39 mouse cellular contexts compared by ENCODE assay signal in the genomic region with DNA sequence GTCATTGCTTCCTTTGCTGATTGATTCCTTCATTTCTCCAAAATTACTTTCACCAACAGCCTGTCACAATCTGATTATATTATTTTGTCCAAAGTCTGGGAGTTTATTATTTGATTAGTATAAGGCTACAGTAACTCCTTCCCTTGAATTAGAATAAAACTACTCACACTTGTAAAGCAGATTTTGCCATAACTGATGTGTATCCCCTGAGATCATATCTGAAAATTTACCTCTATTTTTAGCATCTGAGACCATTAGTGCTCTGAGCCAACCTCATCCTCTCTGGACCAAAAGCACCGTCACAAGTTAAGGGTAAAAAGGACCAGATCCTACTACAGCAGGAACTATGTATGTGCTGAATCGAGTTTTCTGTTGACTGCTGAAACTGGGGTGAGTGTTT. TPM values are rescaled to one million over a fixed set of nuclear protein-coding genes. Genes with fewer than 3 reads are reported as not detected.
"Had no signal": no experiment of that assay in that cellular context is flagged by ENCODE, and none has a peak within 500 bp of the region (broad histone marks: within the 10 kb centered on the region; RNA-seq: fewer than 3 reads in every experiment).

Olfr653 (plus strand) TSS at position 301 of the 400 bp plus-strand sequence.

- H3K4me3 ChIP-seq: embryonic facial prominence, embryonic 10.5 days; embryonic facial prominence, embryonic 12.5 days; embryonic facial prominence, embryonic 13.5 days; embryonic facial prominence, embryonic 15.5 days; erythroblast, embryonic 14.5 days; forebrain, embryonic 10.5 days; forebrain, embryonic 12.5 days; forebrain, embryonic 13.5 days; forebrain, embryonic 15.5 days; gastrocnemius, adult 2 months; heart, adult 2 months had no signal

- H3K9ac ChIP-seq: embryonic facial prominence, embryonic 12.5 days; embryonic facial prominence, embryonic 13.5 days; embryonic facial prominence, embryonic 15.5 days; forebrain, embryonic 12.5 days; forebrain, embryonic 13.5 days; forebrain, embryonic 15.5 days; forebrain, postnatal 0 days had no signal

- H3K4me1 ChIP-seq: embryonic facial prominence, embryonic 10.5 days; embryonic facial prominence, embryonic 12.5 days; embryonic facial prominence, embryonic 13.5 days; embryonic facial prominence, embryonic 15.5 days; forebrain, embryonic 10.5 days; forebrain, embryonic 12.5 days; forebrain, embryonic 13.5 days; forebrain, embryonic 15.5 days had no signal

- H3K36me3 ChIP-seq: embryonic facial prominence, embryonic 10.5 days; embryonic facial prominence, embryonic 12.5 days; embryonic facial prominence, embryonic 13.5 days; embryonic facial prominence, embryonic 15.5 days; forebrain, embryonic 10.5 days; forebrain, embryonic 12.5 days; forebrain, embryonic 15.5 days had no signal

- ATAC-seq: forebrain, embryonic 13.5 days; forebrain, embryonic 14.5 days; forebrain, embryonic 15.5 days; forebrain, embryonic 16.5 days; forebrain, postnatal 0 days had no signal

- H3K27ac ChIP-seq: embryonic facial prominence, embryonic 10.5 days; embryonic facial prominence, embryonic 12.5 days; embryonic facial prominence, embryonic 13.5 days; embryonic facial prominence, embryonic 15.5 days; forebrain, embryonic 10.5 days; forebrain, embryonic 12.5 days; forebrain, embryonic 13.5 days; forebrain, embryonic 15.5 days; gastrocnemius, adult 2 months; heart, adult 2 months had no signal

- DNase-seq: cerebellum, adult 8-10 months; cerebellum, adult 9-10 months; cerebellum, adult 9-11 months; cerebellum, postnatal 10 days; cerebellum, postnatal 14 days; cerebellum, postnatal 25 days; cerebellum, postnatal 36 days; embryo, embryonic 11 days; forebrain, postnatal 0 days; gastrocnemius, adult 2 months; gastrocnemius, postnatal 10 days; gastrocnemius, postnatal 14 days; gastrocnemius, postnatal 25 days; gastrocnemius, postnatal 36 days; heart, adult 11 months; heart, adult 18-20 months; heart, adult 2 months had no signal

- H3K9me3 ChIP-seq: embryonic facial prominence, embryonic 10.5 days; embryonic facial prominence, embryonic 12.5 days; embryonic facial prominence, embryonic 13.5 days; embryonic facial prominence, embryonic 15.5 days; forebrain, embryonic 10.5 days; forebrain, embryonic 12.5 days; forebrain, embryonic 13.5 days; forebrain, embryonic 15.5 days had no signal

- H3K4me2 ChIP-seq: embryonic facial prominence, embryonic 12.5 days; embryonic facial prominence, embryonic 13.5 days; embryonic facial prominence, embryonic 15.5 days; forebrain, embryonic 12.5 days; forebrain, embryonic 13.5 days; forebrain, embryonic 15.5 days had no signal

- H3K27me3 ChIP-seq: embryonic facial prominence, embryonic 12.5 days; embryonic facial prominence, embryonic 13.5 days; embryonic facial prominence, embryonic 15.5 days; forebrain, embryonic 12.5 days; forebrain, embryonic 13.5 days; forebrain, embryonic 15.5 days had no signal

RNA-seq across cellular contexts. Expression of gene Olfr653, which starts in this region (rescaled TPM):
- total RNA-seq: common myeloid progenitor, adult 5-6 weeks; forebrain, postnatal 0 days; gastrocnemius, adult 18-20 months; gastrocnemius, adult 2 months; gastrocnemius, adult 8-10 months; gastrocnemius, postnatal 10 days; gastrocnemius, postnatal 14 days; gastrocnemius, postnatal 25 days; gastrocnemius, postnatal 36 days; gastrocnemius, postnatal 4 days; granulocyte monocyte progenitor cell, adult 5-6 weeks; heart, adult 18-20 months; heart, adult 2 months; heart, adult 8-10 months had no signal
- polyA plus RNA-seq: cortical plate, adult 2 months; embryonic facial prominence, embryonic 10.5 days; embryonic facial prominence, embryonic 11.5 days; embryonic facial prominence, embryonic 12.5 days; erythroblast, embryonic 14.5 days; forebrain, embryonic 10.5 days; forebrain, embryonic 11.5 days; forebrain, embryonic 12.5 days; forebrain, embryonic 13.5 days; forebrain, embryonic 14.5 days; forebrain, embryonic 15.5 days; forebrain, embryonic 16.5 days; forebrain, postnatal 0 days; frontal cortex, adult 2 months; gonadal fat pad, adult 2 months; heart, adult 2 months had no signal
